In the genomic region with DNA sequence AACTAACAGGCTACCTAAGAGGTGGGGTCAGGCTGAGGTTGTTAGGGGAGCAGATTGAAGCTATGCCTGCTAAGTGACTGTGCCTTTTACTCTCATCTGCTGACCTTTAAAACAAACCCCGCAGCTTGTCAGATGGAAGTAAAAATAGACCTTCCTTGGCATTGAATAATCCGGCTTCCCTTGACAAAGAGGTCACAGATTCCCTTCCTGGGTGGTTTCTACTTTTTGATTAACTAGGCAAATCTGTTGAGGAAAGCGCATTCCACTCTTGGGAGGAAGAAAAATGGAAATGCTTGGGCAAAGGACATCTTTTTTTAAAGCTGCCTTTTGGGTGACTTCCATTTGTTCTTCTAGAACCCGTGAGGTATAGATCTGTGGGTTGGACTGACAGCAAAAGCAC, we compare ENCODE assay signal across 7 mouse cellular contexts.
"Had no signal": no experiment of that assay in that cellular context is flagged by ENCODE, and none has a peak within 500 bp of the region (broad histone marks: within the 10 kb centered on the region; RNA-seq: fewer than 3 reads in every experiment).

No protein-coding gene starts in this region.

- DNase-seq: liver, embryonic 13.5 days; lung, adult 2 months; lung, postnatal 14 days; lung, postnatal 4 days; midbrain, embryonic 14.5 days; thymus, adult 18-20 months; thymus, postnatal 36 days had no signal
